Mouse (Mus musculus) left cerebral cortex, postnatal 25 days (tissue): Measurements from ENCODE around the gene Tbc1d13. TPM values are rescaled to one million over a fixed set of nuclear protein-coding genes. Genes with fewer than 3 reads are reported as not detected.
"Not testable (repeated sequence)": the region's sequence is repeated elsewhere in the genome, so short reads cannot be mapped to it uniquely, and the experiment has no call there.

Experiments used
- DNase-seq, 2 experiments: peaks; one replicate each; pipeline ENCODE4 v3.0.0; 2022; ENCODE audit warnings: low spot score in 2 of 2, mixed read lengths in 1 of 2
- intact Hi-C: fragments of 180-260 bp; cut with DNase I; formaldehyde crosslinking; loops from one replicate; pipeline ENCODE4 v1.15.1; 2025
- total RNA-seq, 2 experiments: library from RNA; stranded (reverse); gene quantifications; 2 replicates each; pipeline ENCODE4 v1.2.3; 2021

Tbc1d13 gene
- total RNA-seq, 2 experiments from 2014 or later, result 51.3 to 58.4 TPM

DNA sequence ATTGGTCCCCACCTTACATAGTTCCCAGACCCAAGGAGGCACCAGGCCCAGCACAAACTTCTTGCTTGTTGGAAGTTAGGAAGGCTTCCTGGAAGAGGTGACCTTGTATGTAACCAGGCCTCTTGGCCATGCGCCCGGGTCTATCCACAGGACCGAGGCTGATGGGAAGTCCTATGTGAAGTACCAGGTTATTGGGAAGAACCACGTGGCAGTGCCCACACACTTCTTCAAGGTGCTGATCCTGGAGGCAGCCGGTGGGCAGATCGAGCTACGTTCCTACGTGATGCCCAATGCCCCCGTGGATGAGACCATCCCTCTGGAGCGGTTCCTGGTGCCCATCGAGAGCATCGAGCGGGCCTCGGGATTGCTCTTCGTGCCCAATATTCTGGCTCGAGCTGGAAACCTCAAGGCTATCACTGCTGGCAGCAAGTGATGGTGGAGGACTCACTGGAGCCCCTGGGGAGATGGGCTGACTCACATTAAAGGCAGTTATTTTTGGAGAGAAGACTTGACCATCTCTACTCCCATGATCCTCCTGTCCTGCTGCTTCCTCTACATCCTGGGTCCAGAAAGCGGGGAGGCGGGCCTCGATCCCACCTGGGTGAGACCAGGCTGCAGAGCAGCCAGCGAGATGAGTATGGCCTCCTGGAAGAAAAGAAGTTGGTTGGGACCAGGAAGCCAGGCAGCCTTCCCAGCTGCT is 40.1 kb downstream of the Tbc1d13 start:
- DNase-seq, result no peak
- intact Hi-C loops, result no loop called here

DNA sequence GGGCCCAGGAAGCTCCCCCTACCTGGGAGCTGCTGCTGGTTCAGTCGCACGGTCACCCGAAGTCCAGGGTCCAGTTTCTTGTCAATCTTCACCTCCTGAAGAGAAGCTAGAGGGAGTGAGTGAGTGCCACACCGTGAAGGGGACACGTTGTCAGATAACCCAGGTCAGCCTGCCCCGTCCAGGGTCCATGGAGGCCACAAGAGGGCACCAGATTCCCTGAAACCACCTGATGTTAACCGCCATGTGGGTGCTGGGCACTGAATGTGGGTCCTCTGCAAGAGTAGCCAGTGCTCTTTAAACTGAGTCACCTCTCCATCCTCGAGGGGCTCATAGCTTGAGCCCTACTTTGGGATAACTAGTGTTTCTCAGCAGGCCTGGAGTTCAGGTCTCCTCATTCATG is 42.4 kb downstream of the Tbc1d13 start:
- DNase-seq, result no peak
- intact Hi-C loops, result loop anchor here (5.0 kb wide), 1 partner anchor 96 kb away; no protein-coding TSS in a partner anchor

DNA sequence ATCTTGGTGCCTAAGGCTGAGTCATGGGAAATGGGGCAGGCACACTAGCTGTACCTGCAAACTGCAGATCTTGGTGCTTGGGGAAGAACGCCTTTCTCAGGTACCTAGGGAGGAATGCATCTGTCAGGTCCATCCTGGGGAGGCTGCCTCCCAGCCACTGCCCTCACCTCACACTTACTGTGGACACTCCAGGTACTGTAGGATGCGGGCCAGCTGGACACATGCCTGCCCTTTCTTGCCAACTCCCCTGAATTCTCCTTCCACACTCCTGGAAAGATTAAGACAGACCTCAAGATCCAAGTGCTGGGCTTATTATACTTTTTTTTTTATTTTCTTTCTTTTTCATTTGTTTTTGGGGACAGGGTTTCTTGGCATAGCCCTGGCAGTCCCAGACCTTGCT is 43.0 kb downstream of the Tbc1d13 start:
- no peak for DNase-seq
- intact Hi-C loops, result loop anchor here (5.0 kb wide), 1 partner anchor 96 kb away; no protein-coding TSS in a partner anchor

DNA sequence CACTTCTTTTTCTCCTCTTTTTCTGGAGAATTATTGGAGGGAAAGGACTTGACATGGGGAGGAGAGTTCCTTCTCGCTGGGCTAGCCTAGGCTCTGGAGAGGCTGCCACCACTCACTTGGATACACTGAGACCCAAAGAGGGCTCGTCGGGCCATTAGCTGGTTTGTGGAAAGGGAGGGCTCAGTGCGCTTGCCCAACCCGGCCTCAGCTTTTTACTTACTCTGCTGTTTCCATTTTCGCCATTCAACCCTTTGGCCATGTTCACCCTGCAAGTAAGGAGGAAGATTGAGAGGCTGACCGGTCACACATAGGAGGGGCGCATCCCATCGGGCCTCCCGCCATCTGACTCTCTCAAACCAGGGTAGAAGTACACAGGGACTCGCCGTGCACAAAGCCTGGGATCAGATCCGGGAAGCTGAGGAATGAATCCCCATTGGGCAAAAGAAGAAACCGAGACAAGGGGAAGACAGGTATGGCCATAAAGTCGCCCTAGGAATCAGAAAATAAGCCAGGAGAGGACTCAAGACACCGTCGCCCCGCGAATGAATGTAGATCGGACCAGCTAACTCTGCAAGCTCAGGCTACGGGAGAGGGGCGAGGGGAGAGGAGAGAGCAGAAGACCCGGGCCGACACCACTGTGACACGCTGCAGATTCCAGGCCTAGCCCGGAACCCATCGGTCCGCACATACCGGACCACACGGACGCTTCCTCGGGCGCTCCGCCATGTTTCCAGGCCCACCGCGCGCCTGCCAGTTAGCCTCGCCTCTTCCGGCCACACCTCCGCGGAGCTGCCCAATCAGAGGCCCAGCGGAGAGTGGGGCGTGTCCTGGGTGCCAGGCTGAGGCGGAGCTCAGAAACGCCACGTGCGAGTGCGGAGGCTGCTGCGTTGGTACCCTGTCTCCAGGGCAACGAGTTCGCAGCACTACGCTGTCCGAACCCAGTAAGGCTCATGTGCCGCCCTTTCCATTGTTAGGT is 44.4 kb downstream of the Tbc1d13 start, which contains the start of gene Spout1:
Gene Spout1, minus strand, starts transcription at position 760 of the 976 bp plus-strand sequence.
- DNase-seq, result peak; percentile 96 to 98
- intact Hi-C loops, result loop anchor here (1.0 to 5.0 kb wide), 3 partner anchors 27 to 94 kb away; partner anchors contain the start of genes Kyat1 and Lrrc8a

DNA sequence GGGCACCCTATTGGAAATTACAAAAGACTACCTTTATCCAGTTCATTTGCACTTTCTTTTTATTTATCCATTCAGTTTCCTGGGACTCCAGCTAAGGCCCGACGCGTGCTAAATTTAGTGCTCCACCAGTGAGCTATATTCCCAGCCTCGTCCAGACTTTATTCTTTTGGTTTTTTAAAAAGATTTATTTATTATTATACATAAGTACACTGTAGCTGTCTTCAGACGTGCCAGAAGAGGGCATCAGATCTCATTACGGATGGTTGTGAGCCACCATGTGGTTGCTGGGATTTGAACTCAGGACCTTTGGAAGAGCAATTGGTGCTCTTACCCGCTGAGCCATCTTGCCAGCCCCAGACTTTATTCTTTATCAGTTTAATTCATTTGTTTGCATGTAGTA is 45.2 kb downstream of the Tbc1d13 start:
- DNase-seq, result not testable (repeated sequence)
- intact Hi-C loops, result loop anchor here (1.0 to 5.0 kb wide), 3 partner anchors 26 to 94 kb away; partner anchors contain the start of genes Kyat1 and Lrrc8a

DNA sequence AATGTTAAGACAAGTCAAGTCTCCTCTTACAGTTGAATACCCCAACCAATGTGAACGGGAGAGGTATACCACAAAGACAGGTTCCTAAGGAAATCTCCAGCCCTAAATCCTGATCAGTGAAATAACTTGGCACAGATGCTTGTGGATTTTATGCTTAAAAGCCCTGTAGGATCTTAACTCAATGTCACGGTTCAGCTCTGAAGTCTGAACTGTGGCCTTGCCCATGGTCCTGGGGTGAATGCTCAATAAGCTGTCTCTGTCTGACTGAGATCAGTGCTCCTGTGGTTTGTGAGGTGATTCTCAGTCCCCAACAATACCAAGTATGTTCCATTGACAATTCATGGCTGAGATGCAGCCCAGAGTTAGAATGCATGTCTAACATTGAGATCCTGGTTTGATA is 48.9 kb downstream of the Tbc1d13 start:
- intact Hi-C loops, result no loop called here

DNA sequence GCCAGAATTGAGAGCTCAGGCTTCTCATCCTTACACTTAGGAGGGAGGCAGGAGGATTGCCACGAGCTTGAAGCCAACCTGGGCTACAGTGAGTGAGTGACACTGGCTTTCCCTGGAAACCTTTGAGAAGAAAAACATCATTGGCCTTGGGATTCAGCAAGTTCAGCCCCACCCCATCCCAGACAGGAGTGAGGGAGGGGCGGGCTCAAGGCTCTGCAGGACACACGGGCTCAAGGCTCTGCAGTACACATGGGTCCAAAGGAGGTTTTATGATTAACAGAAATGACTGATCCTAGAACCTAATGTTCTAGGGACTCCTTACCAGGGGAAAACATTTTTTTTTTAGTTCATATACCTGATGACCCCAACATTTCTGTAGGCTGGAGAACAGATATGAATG is 50.2 kb downstream of the Tbc1d13 start:
- no peak for DNase-seq
- intact Hi-C loops, result no loop called here

More for the DNA sequence above, 48.9 kb downstream of the Tbc1d13 start:
- DNase-seq, result no peak

DNA sequence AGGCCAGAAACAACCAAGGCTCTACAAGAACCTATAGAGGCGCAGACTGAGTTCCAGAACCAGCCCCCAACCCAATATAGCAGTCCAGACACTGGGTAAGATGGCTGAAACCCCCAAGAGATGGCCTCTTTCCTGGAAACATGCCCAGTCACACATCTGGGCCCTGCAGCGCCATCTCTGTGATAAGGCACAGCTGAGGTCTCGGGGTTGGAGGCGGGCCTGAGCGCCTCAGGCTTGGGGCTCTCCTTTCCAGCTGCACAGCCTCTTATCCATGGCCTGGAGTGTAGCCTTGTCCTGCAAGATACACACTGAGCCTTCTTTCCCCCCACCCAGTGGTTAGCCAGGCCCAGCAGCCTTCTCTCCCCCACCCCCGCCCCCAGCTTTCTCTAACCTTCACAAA is 51.7 kb downstream of the Tbc1d13 start:
- DNase-seq, result no peak
- intact Hi-C loops, result no loop called here

DNA sequence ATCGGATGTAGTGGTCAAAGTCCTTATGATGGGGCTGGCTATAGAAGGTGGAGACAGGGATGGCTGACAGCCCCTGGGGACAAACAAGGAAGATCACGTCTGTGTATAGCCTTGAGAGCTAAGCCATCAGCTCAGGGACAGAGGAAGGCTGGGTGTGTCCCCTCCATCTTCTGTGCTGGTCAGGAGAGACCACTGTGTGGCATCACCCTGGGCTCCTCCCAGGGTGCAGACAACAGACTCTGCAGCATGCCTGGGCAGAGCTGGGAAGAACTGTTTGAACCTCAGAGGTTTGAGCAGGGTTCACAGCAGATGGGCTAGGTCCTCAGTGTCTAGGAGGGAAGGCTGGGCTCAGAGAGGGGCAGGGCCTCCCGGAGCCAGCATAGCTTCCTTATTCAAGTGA is 52.1 kb downstream of the Tbc1d13 start:
- intact Hi-C loops, result no loop called here
- DNase-seq, result no peak

DNA sequence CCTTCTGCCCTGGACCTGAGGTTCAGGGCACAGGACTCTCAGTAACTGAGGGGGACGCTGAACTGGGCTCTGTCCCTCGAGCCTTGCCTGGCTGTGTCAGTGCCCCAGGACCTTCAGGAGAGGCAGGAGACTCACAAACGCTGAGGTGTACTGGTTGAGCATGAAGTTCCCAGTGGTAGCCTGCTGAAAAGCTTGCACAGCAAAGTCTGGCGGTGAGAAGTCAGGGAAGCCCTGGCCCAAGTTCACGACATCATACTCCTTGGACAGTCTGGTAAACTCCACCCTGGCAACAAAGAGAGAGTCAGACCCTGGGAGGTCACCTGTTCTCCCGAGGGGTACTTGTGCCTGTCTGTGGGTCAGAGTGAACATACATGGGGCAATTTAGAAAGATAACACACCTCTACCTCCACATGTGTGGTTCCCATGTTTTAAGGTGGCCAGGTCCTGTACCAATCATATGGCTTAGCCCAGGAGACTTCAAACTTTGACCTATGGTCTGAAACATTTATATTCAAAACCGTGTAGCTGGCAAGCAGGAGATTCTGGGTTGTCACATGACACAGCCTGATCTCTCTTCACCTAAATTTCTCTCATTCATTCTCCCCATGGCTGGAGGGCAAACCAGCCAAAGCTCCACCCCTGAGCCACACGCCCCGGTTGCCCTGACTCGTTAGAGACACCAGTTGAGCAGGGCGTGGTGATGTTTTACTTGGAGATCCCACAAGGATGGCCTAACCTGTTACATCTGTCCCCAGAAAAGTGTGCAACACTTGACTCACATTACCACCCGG is 58.4 kb downstream of the Tbc1d13 start:
- no peak for DNase-seq

DNA sequence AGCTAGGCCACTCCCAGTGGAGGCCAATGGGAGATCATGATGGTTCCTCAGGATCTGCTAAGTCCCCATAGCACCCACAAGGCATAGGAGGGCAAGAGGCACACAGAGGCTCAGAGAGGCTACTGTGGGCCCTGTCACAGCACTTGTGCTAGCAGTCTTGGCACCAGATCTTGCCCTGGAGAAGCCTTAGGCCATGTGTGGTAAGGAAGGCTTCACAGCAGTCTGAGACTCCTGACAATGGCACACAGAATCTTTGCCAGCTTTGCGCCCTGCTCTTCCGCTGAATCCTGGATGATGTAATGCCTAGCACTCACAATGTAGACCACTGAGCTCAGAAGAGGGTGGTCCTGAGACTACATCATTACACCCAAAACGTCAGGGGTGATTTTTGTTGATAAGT is 61.1 kb downstream of the Tbc1d13 start:
- intact Hi-C loops, result no loop called here
- no peak for DNase-seq

More for the DNA sequence above, 58.4 kb downstream of the Tbc1d13 start:
- intact Hi-C loops, result no loop called here

DNA sequence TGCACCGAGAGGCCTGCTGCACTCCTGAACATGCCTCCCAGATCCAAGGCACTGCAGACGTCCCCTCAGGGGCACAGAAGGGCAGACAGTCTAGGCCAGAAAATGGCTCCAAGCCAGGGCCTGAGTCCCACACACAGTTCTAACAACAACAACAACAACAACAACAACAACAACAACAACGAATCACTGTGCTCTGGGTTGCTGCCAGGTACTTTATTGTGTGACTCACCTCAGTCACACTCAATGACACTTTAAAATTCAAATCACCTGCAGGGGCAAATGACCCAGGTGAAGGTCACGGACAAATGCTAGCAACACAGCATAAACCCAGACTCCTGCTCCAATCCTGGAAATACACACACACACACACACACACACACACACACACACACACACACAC is 64.5 kb downstream of the Tbc1d13 start:
- DNase-seq, result no peak
- intact Hi-C loops, result no loop called here

DNA sequence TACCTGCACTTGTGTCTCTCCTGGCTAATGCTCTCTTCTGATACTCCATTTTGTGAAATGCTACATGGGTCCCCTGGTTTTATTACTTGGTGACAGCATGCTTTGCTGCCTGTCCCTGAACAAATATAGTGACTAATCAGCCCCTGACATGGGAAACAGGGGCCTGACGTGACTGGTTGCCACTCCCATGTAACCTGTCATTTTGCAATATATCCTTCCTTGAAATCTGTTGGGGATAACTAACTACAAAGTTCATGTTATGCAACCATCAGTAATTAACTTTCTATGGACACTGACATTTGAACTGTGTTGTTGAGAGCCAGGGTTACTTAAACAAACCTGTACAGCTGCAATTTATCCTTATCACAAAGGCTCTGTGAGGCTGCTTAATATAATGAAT is 66.4 kb downstream of the Tbc1d13 start:
- intact Hi-C loops, result no loop called here
- no peak for DNase-seq

DNA sequence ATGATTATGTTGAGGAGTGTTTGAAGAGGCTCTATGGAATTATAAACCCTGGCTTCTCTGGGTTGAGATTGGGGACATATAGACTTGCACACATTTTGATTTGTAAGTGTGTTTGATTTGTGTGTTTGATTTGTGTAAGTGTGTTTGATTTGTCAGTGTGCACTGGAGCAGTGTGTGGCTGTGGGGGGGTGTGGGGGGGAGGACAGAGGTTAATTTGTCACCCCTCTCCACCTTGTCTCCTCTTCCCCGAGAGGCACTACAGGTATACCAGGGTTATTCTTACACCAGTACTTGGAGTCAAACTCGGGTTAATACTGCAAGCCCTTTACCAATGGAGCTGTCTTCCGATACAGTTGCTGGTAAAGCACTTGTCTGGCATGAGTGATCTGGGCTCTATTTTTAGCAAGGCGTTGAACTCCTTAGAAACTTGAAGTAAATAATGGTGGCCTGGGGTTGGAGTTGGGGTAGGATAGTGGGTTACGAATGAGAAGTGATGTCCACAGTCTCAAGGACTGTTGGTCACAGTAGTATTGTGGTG is 66.9 kb downstream of the Tbc1d13 start:
- intact Hi-C loops, result no loop called here
- no peak for DNase-seq

Other genes with a start within 250 kb of the Tbc1d13 start
- 10 to 100 TPM; 86.9 to 96.3 TPM for gene Odf2, start 244.5 kb upstream of the Tbc1d13 start, total RNA-seq
- 10 to 100 TPM; 40.9 to 42.6 TPM for gene Gle1, start 198.3 kb upstream of the Tbc1d13 start, total RNA-seq
- gene Sptan1, start 168.2 kb upstream of the Tbc1d13 start, total RNA-seq, result 100 to 1,000 TPM; 940 to 943 TPM
- 10 to 100 TPM; 37.4 to 37.9 TPM for gene Wdr34, start 84.9 kb upstream of the Tbc1d13 start, total RNA-seq
- gene Set, start 76.4 kb upstream of the Tbc1d13 start, total RNA-seq, result 100 to 1,000 TPM; 186 to 193 TPM
- gene Pkn3, start 56.1 kb upstream of the Tbc1d13 start, total RNA-seq, result 1 to 10 TPM; 1.6 to 2.4 TPM
- gene Zdhhc12, start 40.1 kb upstream of the Tbc1d13 start, total RNA-seq, result 1 to 10 TPM; 8.5 to 8.8 TPM
- gene Zer1, start 9.2 kb upstream of the Tbc1d13 start, total RNA-seq, result 100 to 1,000 TPM; 152 TPM
- 10 to 100 TPM; 20.4 to 21.8 TPM for gene Endog, start 37.7 kb downstream of the Tbc1d13 start, total RNA-seq
- gene Spout1, start 44.7 kb downstream of the Tbc1d13 start, total RNA-seq, result 10 to 100 TPM; 34.7 to 36.9 TPM
- gene Kyat1, start 72.1 kb downstream of the Tbc1d13 start, total RNA-seq, result 10 to 100 TPM; 12.2 to 16.7 TPM
- gene Lrrc8a, start 104.0 kb downstream of the Tbc1d13 start, total RNA-seq, result 10 to 100 TPM; 53.9 to 59.8 TPM
- gene Gm28035, start 106.8 kb downstream of the Tbc1d13 start, total RNA-seq, result 10 to 100 TPM in 1 of 2 experiments, 1 to 10 TPM in 1; 9.9 to 12.3 TPM
- 10 to 100 TPM; 18.8 to 19.7 TPM for gene Phyhd1, start 132.5 kb downstream of the Tbc1d13 start, total RNA-seq
- gene Gm28038, start 147.3 kb downstream of the Tbc1d13 start, total RNA-seq, result 1 to 10 TPM in 1 of 2 experiments, not detected in 1; 1.3 TPM
- 10 to 100 TPM; 23.7 to 26.3 TPM for gene Dolk, start 152.6 kb downstream of the Tbc1d13 start, total RNA-seq
- 10 to 100 TPM; 21.6 to 22.6 TPM for gene Nup188, start 152.7 kb downstream of the Tbc1d13 start, total RNA-seq
- gene Sh3glb2, start 225.6 kb downstream of the Tbc1d13 start, total RNA-seq, result 100 to 1,000 TPM; 277 to 301 TPM
- 100 to 1,000 TPM; 120 to 124 TPM for gene Miga2, start 230.5 kb downstream of the Tbc1d13 start, total RNA-seq